Mouse (Mus musculus): ENCODE measurements around the gene Olfr5.
"Not testable (repeated sequence)": the region's sequence is repeated elsewhere in the genome, so short reads cannot be mapped to it uniquely, and the experiment has no call there.

Olfr5 gene

GRCm38 (mm10) chr7:6486841-6487240 is at the start of gene Olfr5:
Olfr5 (minus strand) TSS chr7:6486941.
- DNase-seq (ENCODE audit: low read depth): no peak

GRCm38 (mm10) chr7:6526141-6526540 is 39.4 kb upstream of the Olfr5 start:
- DNase-seq (ENCODE audit: low read depth): peak; percentile 38

- peak; percentile 6 for DNase-seq (ENCODE audit: low read depth)
Observed at GRCm38 (mm10) chr7:6525001-6525400, 38.3 kb upstream of the Olfr5 start.

- no peak for DNase-seq (ENCODE audit: low read depth)
Observed at GRCm38 (mm10) chr7:6522850-6523249, 36.1 kb upstream of the Olfr5 start, which contains the start of gene Olfr1349. Olfr1349 (minus strand) TSS chr7:6522950.

GRCm38 (mm10) chr7:6521666-6522065 is 34.9 kb upstream of the Olfr5 start:
- no peak for DNase-seq (ENCODE audit: low read depth)

- no peak for DNase-seq (ENCODE audit: low read depth)
Observed at GRCm38 (mm10) chr7:6508648-6509047, 21.9 kb upstream of the Olfr5 start, which contains the start of gene Olfr1348. Olfr1348 (minus strand) TSS chr7:6508748.

- no peak for DNase-seq (ENCODE audit: low read depth)
Observed at GRCm38 (mm10) chr7:6499655-6500054, 12.9 kb upstream of the Olfr5 start, which contains the start of gene Olfr1347. Olfr1347 (minus strand) TSS chr7:6499755.

- DNase-seq (ENCODE audit: low read depth): not testable (repeated sequence)
Observed at GRCm38 (mm10) chr7:6477633-6478032, 9.1 kb downstream of the Olfr5 start.

- no peak for DNase-seq (ENCODE audit: low read depth)
Observed at GRCm38 (mm10) chr7:6466951-6467350, 19.8 kb downstream of the Olfr5 start, which contains the start of gene Olfr1346. Olfr1346 (plus strand) TSS chr7:6467101.

- DNase-seq (ENCODE audit: low read depth): peak; percentile 22
Observed at GRCm38 (mm10) chr7:6456399-6456798, 30.3 kb downstream of the Olfr5 start.

GRCm38 (mm10) chr7:6455868-6456267 is 30.9 kb downstream of the Olfr5 start, which contains the start of gene Olfr1336:
Olfr1336 (plus strand) TSS chr7:6456168.
- no peak for DNase-seq (ENCODE audit: low read depth)

GRCm38 (mm10) chr7:6447771-6448170 is 39.0 kb downstream of the Olfr5 start:
- no peak for DNase-seq (ENCODE audit: low read depth)

- DNase-seq (ENCODE audit: low read depth): no peak
Observed at GRCm38 (mm10) chr7:6441173-6441572, 45.6 kb downstream of the Olfr5 start.

- no peak for DNase-seq (ENCODE audit: low read depth)
Observed at GRCm38 (mm10) chr7:6438388-6438787, 48.4 kb downstream of the Olfr5 start, which contains the start of gene Olfr1344. Olfr1344 (plus strand) TSS chr7:6438688.

GRCm38 (mm10) chr7:6430342-6430741 is 56.4 kb downstream of the Olfr5 start:
- peak; percentile 44 for DNase-seq (ENCODE audit: low read depth)

- DNase-seq (ENCODE audit: low read depth): no peak
Observed at GRCm38 (mm10) chr7:6429381-6429780, 57.4 kb downstream of the Olfr5 start.
